Mouse (Mus musculus) MEL (cell line): ENCODE results near the gene Btnl10. TPM values are rescaled to one million over a fixed set of nuclear protein-coding genes. Genes with fewer than 3 reads are reported as not detected.

Experiments used
- DNase-seq: peaks from one replicate; pipeline ENCODE4 v3.0.0; 2011; ENCODE audit warnings: low read depth, low spot score
- H3K27ac ChIP-seq: 2 replicates; pipeline ENCODE4 v1.5.1; 2012; ENCODE audit warnings: low read depth, mild to moderate bottlenecking, control low read depth, low read length, moderate library complexity; ENCODE audit not compliant: control insufficient read depth
- H3K27me3 ChIP-seq, 2 experiments: fragments of 150-350 bp in 1 of 2; sonication (generic) in 1 of 2; 2 replicates each; pipeline ENCODE4 v1.6.1; 2012; ENCODE audit warnings: low read length in 2 of 2, mild to moderate bottlenecking in 2 of 2, improper control_type of control experiment in 1 of 2, moderate library complexity in 1 of 2; ENCODE audit not compliant: insufficient read depth in 2 of 2, control insufficient read depth in 1 of 2
- H3K36me3 ChIP-seq, 2 experiments: 2 replicates each; pipeline ENCODE4 v1.6.1; 2012 to 2014; ENCODE audit warnings: low read length in 2 of 2, improper control_type of control experiment in 1 of 2, inconsistent platforms in 1 of 2, mild to moderate bottlenecking in 1 of 2; ENCODE audit not compliant: insufficient read depth in 2 of 2, control insufficient read depth in 1 of 2
- H3K4me1 ChIP-seq, 2 experiments: fragments of 150-350 bp in 1 of 2; sonication (generic) in 1 of 2; 2 replicates each; pipeline ENCODE4 v1.6.1; 2012; ENCODE audit warnings: low read length in 2 of 2, improper control_type of control experiment in 1 of 2, mild to moderate bottlenecking in 1 of 2; ENCODE audit not compliant: insufficient read depth in 2 of 2, control insufficient read depth in 1 of 2
- H3K4me3 ChIP-seq, 2 experiments: fragments of 150-350 bp in 1 of 2; sonication (generic) in 1 of 2; 2 replicates each; pipeline ENCODE4 v1.5.1; 2012; ENCODE audit warnings: low read depth in 2 of 2, low read length in 2 of 2, mild to moderate bottlenecking in 2 of 2, moderate library complexity in 2 of 2, control low read depth in 1 of 2, improper control_type of control experiment in 1 of 2; ENCODE audit not compliant: control insufficient read depth in 1 of 2, insufficient read depth in 1 of 2
- H3K79me2 ChIP-seq: 2 replicates; pipeline ENCODE4 v1.6.1; 2012; ENCODE audit warnings: mild to moderate bottlenecking, low read length, moderate library complexity; ENCODE audit not compliant: control insufficient read depth, poor library complexity, insufficient read depth
- H3K9ac ChIP-seq: 2 replicates; pipeline ENCODE4 v1.6.1; 2012; ENCODE audit warnings: low read depth, mild to moderate bottlenecking, control low read depth, low read length, moderate library complexity; ENCODE audit not compliant: control insufficient read depth, poor library complexity, severe bottlenecking
- H3K9me3 ChIP-seq: fragments of 150-350 bp; sonication (generic); replicated peaks from 2 replicates; pipeline ENCODE4 v1.6.1; 2012; ENCODE audit warnings: mild to moderate bottlenecking, low read length, improper control_type of control experiment, moderate library complexity; ENCODE audit not compliant: insufficient read depth
- CHD1 ChIP-seq: IDR thresholded peaks from 2 replicates; pipeline ENCODE4 v1.6.1; 2012; ENCODE audit warnings: low read depth, mild to moderate bottlenecking, inconsistent platforms, low read length, improper control_type of control experiment
- E2F4 ChIP-seq: IDR thresholded peaks from 2 replicates; pipeline ENCODE4 v1.6.1; 2011; ENCODE audit warnings: low read depth, low read length, improper control_type of control experiment, borderline replicate concordance
- EP300 ChIP-seq, 2 experiments: IDR thresholded peaks; 2 replicates each; pipeline ENCODE4 v1.6.1; 2011; ENCODE audit warnings: improper control_type of control experiment in 2 of 2, low read length in 2 of 2, low read depth in 1 of 2, mild to moderate bottlenecking in 1 of 2
- ETS1 ChIP-seq: IDR thresholded peaks from 2 replicates; pipeline ENCODE4 v1.6.1; 2012; ENCODE audit warnings: low read depth, mild to moderate bottlenecking, inconsistent platforms, low read length, improper control_type of control experiment, moderate library complexity
- KAT2A ChIP-seq: conservative IDR thresholded peaks from 2 replicates; pipeline ENCODE4 v1.6.1; 2012; ENCODE audit warnings: low read depth, low read length, improper control_type of control experiment, inconsistent platforms
- MAX ChIP-seq: IDR thresholded peaks from 2 replicates; pipeline ENCODE4 v1.6.1; 2011; ENCODE audit warnings: low read length, improper control_type of control experiment
- MAZ ChIP-seq: IDR thresholded peaks from 2 replicates; pipeline ENCODE4 v1.6.1; 2012; ENCODE audit warnings: low read depth, mild to moderate bottlenecking, inconsistent platforms, low read length, improper control_type of control experiment
- MYB ChIP-seq: IDR thresholded peaks from 2 replicates; pipeline ENCODE4 v1.6.1; 2011; ENCODE audit warnings: mild to moderate bottlenecking, low read depth, low read length, improper control_type of control experiment
- NELFE ChIP-seq: IDR thresholded peaks from 2 replicates; pipeline ENCODE4 v1.6.1; 2011; ENCODE audit warnings: low read depth, low read length, improper control_type of control experiment
- NRF1 ChIP-seq: IDR thresholded peaks from 2 replicates; pipeline ENCODE4 v1.6.1; 2014; ENCODE audit warnings: low read depth, mild to moderate bottlenecking, inconsistent platforms, low read length, improper control_type of control experiment, moderate library complexity; ENCODE audit not compliant: poor library complexity, insufficient read depth, severe bottlenecking
- POLR2A ChIP-seq, 2 experiments: IDR thresholded peaks; 2 replicates each; pipeline ENCODE4 v1.6.1; 2011 to 2012; ENCODE audit warnings: low read length in 2 of 2, mild to moderate bottlenecking in 2 of 2, control low read depth in 1 of 2, improper control_type of control experiment in 1 of 2, low read depth in 1 of 2, moderate library complexity in 1 of 2; ENCODE audit not compliant: control insufficient read depth in 1 of 2, insufficient read depth in 1 of 2, poor library complexity in 1 of 2
- RAD21 ChIP-seq: IDR thresholded peaks from 2 replicates; pipeline ENCODE4 v1.6.1; 2011; ENCODE audit warnings: mild to moderate bottlenecking, low read depth, low read length, improper control_type of control experiment
- SMC3 ChIP-seq: IDR thresholded peaks from 2 replicates; pipeline ENCODE4 v1.6.1; 2011; ENCODE audit warnings: low read depth, low read length, improper control_type of control experiment
- TAL1 ChIP-seq: IDR thresholded peaks from 2 replicates; pipeline ENCODE4 v1.6.1; 2012; ENCODE audit warnings: mild to moderate bottlenecking, inconsistent platforms, low read length, moderate library complexity, mixed read lengths
- USF1 ChIP-seq: IDR thresholded peaks from 2 replicates; pipeline ENCODE4 v1.6.1; 2014; ENCODE audit warnings: low read depth, mild to moderate bottlenecking, inconsistent platforms, low read length, improper control_type of control experiment, moderate library complexity
- USF2 ChIP-seq, 2 experiments: IDR thresholded peaks; 2 replicates each; pipeline ENCODE4 v1.6.1; 2011 to 2012; ENCODE audit warnings: improper control_type of control experiment in 2 of 2, low read length in 2 of 2, borderline replicate concordance in 1 of 2, inconsistent platforms in 1 of 2, low read depth in 1 of 2, mild to moderate bottlenecking in 1 of 2; ENCODE audit not compliant: insufficient read depth in 1 of 2
- ZC3H11A ChIP-seq: IDR thresholded peaks from 2 replicates; pipeline ENCODE4 v1.6.1; 2012; ENCODE audit warnings: low read depth, mild to moderate bottlenecking, inconsistent platforms, low read length, improper control_type of control experiment
- ZKSCAN1 ChIP-seq: IDR thresholded peaks from 2 replicates; pipeline ENCODE4 v1.6.1; 2012; ENCODE audit warnings: low read depth, mild to moderate bottlenecking, inconsistent platforms, low read length, improper control_type of control experiment, moderate library complexity
- ZNF384 ChIP-seq: IDR thresholded peaks from 2 replicates; pipeline ENCODE4 v1.6.1; 2012; ENCODE audit warnings: low read depth, mild to moderate bottlenecking, inconsistent platforms, low read length, improper control_type of control experiment
- polyA plus RNA-seq, 2 experiments: library from polyadenylated mRNA; stranded (reverse) in 1 of 2; unstranded in 1 of 2; fragments of >175 nt in 1 of 2; fragments of >200 nt in 1 of 2; gene quantifications; 2 replicates each; pipeline versions ENCODE4 v1.2.1 to v1.2.4; 2012; ENCODE audit warnings: low replicate concordance in 2 of 2, low read depth in 1 of 2; ENCODE audit not compliant: insufficient read length in 2 of 2, insufficient read depth in 1 of 2, missing spikeins in 1 of 2
- total RNA-seq: library from RNA; depleted of rRNA; stranded (reverse); fragments of 300-350 nt; gene quantifications from 2 replicates; pipeline ENCODE4 v1.2.3, GENCODE M21; 2012

Btnl10 gene
- total and polyA plus RNA-seq, 3 experiments = 0.92 to 1.7 TPM; not detected in 1

DNA sequence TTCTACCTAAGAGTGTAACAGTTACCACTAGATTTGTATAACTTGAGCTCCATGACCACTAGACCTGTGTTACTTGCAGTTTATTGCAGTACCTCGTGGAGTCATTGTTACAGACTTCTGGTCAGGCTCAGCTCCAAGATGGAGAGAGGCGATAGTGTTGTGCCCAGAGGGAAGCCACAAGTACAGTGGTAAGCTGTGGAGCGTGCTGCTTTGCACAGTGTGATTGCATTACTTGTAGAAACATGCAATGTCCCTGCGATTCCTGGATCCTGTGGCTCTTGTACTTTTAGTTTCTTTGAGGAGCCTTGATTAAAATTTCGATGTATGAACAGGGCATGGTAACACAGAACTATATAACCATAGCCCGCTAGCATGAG is 49.8 kb upstream of the Btnl10 start:
- Histone ChIP-seq H3K9me3 (no peaks in the 10 kb centered on the region), H3K27ac (no peak overlapping the region)

DNA sequence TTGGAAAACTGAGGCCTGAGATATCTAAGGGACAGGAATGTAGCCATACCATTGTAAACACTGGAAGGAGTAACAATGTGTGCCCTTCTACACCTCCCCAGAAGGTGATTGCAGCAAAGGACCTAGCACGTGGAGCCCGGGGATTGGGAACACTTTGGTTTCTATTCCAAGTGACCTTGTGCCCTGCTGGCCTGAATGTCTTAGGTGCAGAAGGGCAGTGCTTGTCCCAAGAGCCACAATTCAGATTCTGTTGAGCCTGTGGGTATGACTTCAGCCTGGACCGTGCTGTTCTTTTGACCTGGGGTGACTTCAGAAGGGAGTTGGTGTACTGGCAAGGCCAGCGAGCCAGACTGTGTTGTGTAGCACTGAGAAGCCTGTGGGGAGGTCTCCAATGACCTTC is 46.7 kb upstream of the Btnl10 start:
- Histone ChIP-seq H3K4me3 (no peak overlapping the region), H3K79me2 (peaks cover 7% of the 10 kb centered on the region)
- TF ChIP-seq ZKSCAN1 = no peak
- no peak for TF ChIP-seq USF2 (IDR thresholded peaks at IDR 0.05; ENCODE audit: borderline replicate concordance in 1 of 2, insufficient read depth in 1 of 2, low read depth in 1 of 2, low read length in 2 of 2)
- TF ChIP-seq ZNF384 = no peak
- no peak for TF ChIP-seq USF1
- no peak for TF ChIP-seq POLR2A (IDR thresholded peaks at IDR 0.05; ENCODE audit: control insufficient read depth in 1 of 2, insufficient read depth in 1 of 2, low read depth in 1 of 2, low read length in 2 of 2, poor library complexity in 1 of 2)

More for the DNA sequence above, 49.8 kb upstream of the Btnl10 start:
- peaks cover 0 to 6% of the 10 kb centered on the region in 2 experiments; a peak in 2 of 4 replicates for H3K36me3 ChIP-seq
- DNase-seq = no peak
- peaks cover 5% of the 10 kb centered on the region for H3K79me2 ChIP-seq
- peak overlapping the region; percentile 57 to 97 for H3K4me3 ChIP-seq
- H3K27me3 ChIP-seq = no peaks in the 10 kb centered on the region
- TF ChIP-seq NRF1 (no peak), ETS1 (no peak), POLR2A (IDR thresholded peaks at IDR 0.05; ENCODE audit: control insufficient read depth in 1 of 2, insufficient read depth in 1 of 2, low read depth in 1 of 2, low read length in 2 of 2, poor library complexity in 1 of 2) (no peak), EP300 (IDR thresholded peaks at IDR 0.05; ENCODE audit: low read depth in 1 of 2, low read length in 2 of 2) (no peak), ZC3H11A (no peak), RAD21 (no peak), TAL1 (no peak), NELFE (no peak), KAT2A (no peak)
- peak overlapping the region; percentile 90 for H3K9ac ChIP-seq
- H3K4me1 ChIP-seq = peaks cover 3 to 7% of the 10 kb centered on the region in 2 experiments

DNA sequence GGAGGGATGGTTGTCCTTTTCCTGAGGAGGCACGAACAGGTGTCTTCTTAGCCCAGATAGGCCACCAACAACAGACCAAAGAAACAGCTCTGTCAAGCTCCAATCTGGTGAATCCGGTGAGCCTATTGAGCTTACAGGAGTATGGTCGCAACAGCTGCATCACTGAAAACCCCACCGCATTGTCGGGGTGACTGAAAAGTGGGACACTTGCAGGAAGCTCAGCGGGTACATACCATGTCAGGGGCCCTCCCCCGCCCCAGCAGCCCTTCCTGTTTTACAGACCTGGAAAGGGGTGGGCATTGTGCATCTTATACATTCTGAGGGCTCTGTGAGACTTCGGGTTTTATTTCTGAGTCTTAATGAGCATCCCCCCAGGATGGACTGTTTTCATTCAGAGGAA is 34.0 kb upstream of the Btnl10 start:
- no peak overlapping the region for H3K4me3 ChIP-seq
- TF ChIP-seq MAZ (no peak), NELFE (no peak), SMC3 (no peak), MYB (no peak), ZNF384 (no peak), CHD1 (no peak), E2F4 (no peak), MAX (no peak), POLR2A (IDR thresholded peaks at IDR 0.05; ENCODE audit: control insufficient read depth in 1 of 2, insufficient read depth in 1 of 2, low read depth in 1 of 2, low read length in 2 of 2, poor library complexity in 1 of 2) (no peak)
- DNase-seq = no peak
- no peaks in the 10 kb centered on the region for H3K9me3 ChIP-seq
- no peak overlapping the region for H3K27ac ChIP-seq
- no peak overlapping the region for H3K9ac ChIP-seq
- H3K27me3 ChIP-seq = no peaks in the 10 kb centered on the region
- no peaks in the 10 kb centered on the region for H3K79me2 ChIP-seq
- no peaks in the 10 kb centered on the region for H3K4me1 ChIP-seq
- H3K36me3 ChIP-seq = peaks cover 0 to 5% of the 10 kb centered on the region in 2 experiments; a peak in 1 of 4 replicates

More for the DNA sequence above, 46.7 kb upstream of the Btnl10 start:
- no peak for DNase-seq
- peaks cover 3 to 7% of the 10 kb centered on the region in 2 experiments for H3K4me1 ChIP-seq
- H3K27me3 ChIP-seq = no peaks in the 10 kb centered on the region
- H3K27ac ChIP-seq = no peak overlapping the region
- H3K9me3 ChIP-seq = no peaks in the 10 kb centered on the region
- peaks cover 0 to 6% of the 10 kb centered on the region in 2 experiments; a peak in 2 of 4 replicates for H3K36me3 ChIP-seq
- no peak overlapping the region for H3K9ac ChIP-seq
